Mouse (Mus musculus): ENCODE results near the gene Nanos1. TPM values are rescaled to one million over a fixed set of nuclear protein-coding genes. Genes with fewer than 3 reads are reported as not detected.

Nanos1 gene
- 49.3 and 53.1 TPM in 2 replicates for total RNA-seq (2014; rRNA removed)
- 19.6 and 20.8 TPM in 2 replicates for polyA plus RNA-seq (2015; fragmentation: Nextera tagmentation; extraction: Ambion mirVana)

- under 1% methylated on average over 51 of the region's 58 CpGs for WGBS
- DNase-seq (ENCODE audit: low spot score) (peak; percentile 93), ATAC-seq (ENCODE audit: low FRiP score) (peak; percentile 92)
- no peaks in the 10 kb centered on the region for H3K36me3 ChIP-seq (ENCODE audit: insufficient read depth, low read length)
- H3K27me3 ChIP-seq (ENCODE audit: insufficient read depth, low read length), result no peaks in the 10 kb centered on the region
- H3K27ac ChIP-seq (ENCODE audit: low read depth, low read length), result peak within 1 kb of the TSS; percentile 82
- H3K9me3 ChIP-seq (ENCODE audit: low read length), result no peaks in the 10 kb centered on the region
- H3K4me3 ChIP-seq (ENCODE audit: low read depth, low read length), result peak within 1 kb of the TSS; percentile 90
- peak within 1 kb of the TSS; percentile 84 for H3K9ac ChIP-seq (replicated peaks; ENCODE audit: low read length, poor library complexity, severe bottlenecking)
- TF ChIP-seq CTCF (IDR thresholded peaks at IDR 0.05), result peak; percentile 42
- H3K4me2 ChIP-seq (ENCODE audit: low read depth, low read length, poor library complexity, severe bottlenecking), result peak within 1 kb of the TSS; percentile 91
- peaks cover 3% of the 10 kb centered on the region; the same call in 1 of the 2 replicates for H3K4me1 ChIP-seq (ENCODE audit: insufficient read depth, low read length)
Measured at GRCm38 (mm10) chr19:60755438-60756191, at the start of gene Nanos1. Gene Nanos1 (plus strand): TSS chr19:60755987.

- no peak overlapping the region for H3K9ac ChIP-seq (replicated peaks; ENCODE audit: low read length, poor library complexity, severe bottlenecking)
- TF ChIP-seq CTCF (IDR thresholded peaks at IDR 0.05), result no peak
- H3K9me3 ChIP-seq (ENCODE audit: low read length), result no peaks in the 10 kb centered on the region
- no peaks in the 10 kb centered on the region for H3K27me3 ChIP-seq (ENCODE audit: insufficient read depth, low read length)
- 83% methylated on average over 4 of the region's 4 CpGs for WGBS
- DNase-seq (ENCODE audit: low spot score) (no peak), ATAC-seq (ENCODE audit: low FRiP score) (no peak)
- H3K4me3 ChIP-seq (ENCODE audit: low read depth, low read length), result no peak overlapping the region
- H3K27ac ChIP-seq (ENCODE audit: low read depth, low read length), result no peak overlapping the region
- no peaks in the 10 kb centered on the region for H3K4me1 ChIP-seq (ENCODE audit: insufficient read depth, low read length)
- no peaks in the 10 kb centered on the region for H3K36me3 ChIP-seq (ENCODE audit: insufficient read depth, low read length)
- no peak overlapping the region for H3K4me2 ChIP-seq (ENCODE audit: low read depth, low read length, poor library complexity, severe bottlenecking)
Measured at GRCm38 (mm10) chr19:60709193-60709900, 46.4 kb upstream of the Nanos1 start.

- no peak for TF ChIP-seq CTCF (IDR thresholded peaks at IDR 0.05)
- H3K4me3 ChIP-seq (ENCODE audit: low read depth, low read length), result no peak overlapping the region
- 41% methylated on average over 3 of the region's 3 CpGs for WGBS
- no peaks in the 10 kb centered on the region for H3K4me1 ChIP-seq (ENCODE audit: insufficient read depth, low read length)
- H3K36me3 ChIP-seq (ENCODE audit: insufficient read depth, low read length), result no peaks in the 10 kb centered on the region
- H3K27ac ChIP-seq (ENCODE audit: low read depth, low read length), result no peak overlapping the region
- no peak for ATAC-seq (ENCODE audit: low FRiP score)
- H3K4me2 ChIP-seq (ENCODE audit: low read depth, low read length, poor library complexity, severe bottlenecking), result no peak overlapping the region
- no peak for DNase-seq (ENCODE audit: low spot score)
- H3K27me3 ChIP-seq (ENCODE audit: insufficient read depth, low read length), result no peaks in the 10 kb centered on the region
- H3K9ac ChIP-seq (replicated peaks; ENCODE audit: low read length, poor library complexity, severe bottlenecking), result no peak overlapping the region
- no peaks in the 10 kb centered on the region for H3K9me3 ChIP-seq (ENCODE audit: low read length)
Measured at GRCm38 (mm10) chr19:60710196-60710595, 45.6 kb upstream of the Nanos1 start.

- no peak overlapping the region for H3K27ac ChIP-seq (ENCODE audit: low read depth, low read length)
- H3K9me3 ChIP-seq (ENCODE audit: low read length), result no peaks in the 10 kb centered on the region
- H3K4me2 ChIP-seq (ENCODE audit: low read depth, low read length, poor library complexity, severe bottlenecking), result no peak overlapping the region
- H3K4me1 ChIP-seq (ENCODE audit: insufficient read depth, low read length), result no peaks in the 10 kb centered on the region
- no peak for TF ChIP-seq CTCF (IDR thresholded peaks at IDR 0.05)
- H3K9ac ChIP-seq (replicated peaks; ENCODE audit: low read length, poor library complexity, severe bottlenecking), result no peak overlapping the region
- ATAC-seq (ENCODE audit: low FRiP score) (no peak), DNase-seq (ENCODE audit: low spot score) (no peak)
- H3K27me3 ChIP-seq (ENCODE audit: insufficient read depth, low read length), result no peaks in the 10 kb centered on the region
- 91% methylated on average over 2 of the region's 2 CpGs for whole genome bisulfite sequencing
- no peak overlapping the region for H3K4me3 ChIP-seq (ENCODE audit: low read depth, low read length)
- H3K36me3 ChIP-seq (ENCODE audit: insufficient read depth, low read length), result no peaks in the 10 kb centered on the region
Measured at GRCm38 (mm10) chr19:60712577-60712976, 43.2 kb upstream of the Nanos1 start.

- DNase-seq (ENCODE audit: low spot score), result peak; percentile 40
- Histone ChIP-seq H3K4me1 (ENCODE audit: insufficient read depth, low read length) (no peaks in the 10 kb centered on the region), H3K27me3 (ENCODE audit: insufficient read depth, low read length) (no peaks in the 10 kb centered on the region), H3K4me3 (ENCODE audit: low read depth, low read length) (no peak overlapping the region), H3K36me3 (ENCODE audit: insufficient read depth, low read length) (no peaks in the 10 kb centered on the region), H3K27ac (ENCODE audit: low read depth, low read length) (no peak overlapping the region), H3K9me3 (ENCODE audit: low read length) (no peaks in the 10 kb centered on the region), H3K4me2 (ENCODE audit: low read depth, low read length, poor library complexity, severe bottlenecking) (no peak overlapping the region), H3K9ac (replicated peaks; ENCODE audit: low read length, poor library complexity, severe bottlenecking) (no peak overlapping the region)
- no peak for ATAC-seq (ENCODE audit: low FRiP score)
- TF ChIP-seq CTCF (IDR thresholded peaks at IDR 0.05), result no peak
- WGBS, result 76% methylated on average over 2 of the region's 2 CpGs
Measured at GRCm38 (mm10) chr19:60716381-60716780, 39.4 kb upstream of the Nanos1 start.
